Mouse (Mus musculus) cortical plate, adult 2 months (tissue): ENCODE data around the gene Atp6v1g1. TPM values are rescaled to one million over a fixed set of nuclear protein-coding genes. Genes with fewer than 3 reads are reported as not detected.
A peak's percentile ranks its signal among the peaks of the same experiment; 100 is the strongest.

Experiments used
- H3K27ac ChIP-seq: fragments of 200-500 bp; 2 replicates; pipeline ENCODE4 v1.5.1; 2012; ENCODE audit warnings: low read length, control low read depth, inconsistent platforms; ENCODE audit not compliant: insufficient read depth
- H3K4me1 ChIP-seq: fragments of 200-500 bp; 2 replicates; pipeline ENCODE4 v1.6.1; 2011; ENCODE audit warnings: low read length; ENCODE audit not compliant: control insufficient read depth, insufficient read depth
- H3K4me3 ChIP-seq: fragments of 200-500 bp; 2 replicates; pipeline ENCODE4 v1.5.1; 2011; ENCODE audit warnings: mild to moderate bottlenecking, low read length, control low read depth; ENCODE audit not compliant: insufficient read depth
- CTCF ChIP-seq: fragments of 200-500 bp; IDR thresholded peaks from 2 replicates; pipeline ENCODE4 v1.5.1; 2011; ENCODE audit warnings: mild to moderate bottlenecking, control low read depth, low read length; ENCODE audit not compliant: insufficient read depth; ENCODE audit errors: extremely low read depth
- POLR2A ChIP-seq: fragments of 200-500 bp; IDR thresholded peaks from 2 replicates; pipeline ENCODE4 v1.6.1; 2011; ENCODE audit warnings: mild to moderate bottlenecking, low read length, control low read depth; ENCODE audit not compliant: insufficient read depth; ENCODE audit errors: extremely low read depth
- polyA plus RNA-seq: library from polyadenylated mRNA; depleted of rRNA; stranded (reverse); fragments of >200 nt; gene quantifications from 2 replicates; pipeline ENCODE4 v1.2.3, GENCODE M21; 2012

Gene Atp6v1g1
- polyA plus RNA-seq, 1 experiment: 123 TPM

GRCm38 (mm10) chr4:63545231-63545958 lies 823 bp downstream of the Atp6v1g1 start:
- TF ChIP-seq POLR2A: no peak
- TF ChIP-seq CTCF: no peak
- peaks cover 6% of the 10 kb centered on the region for H3K4me1 ChIP-seq
- peak overlapping the region; percentile 93; the same call in 1 of the 2 replicates for H3K27ac ChIP-seq
- H3K4me3 ChIP-seq: peak overlapping the region; percentile 83

- no peak for TF ChIP-seq CTCF
- peaks cover 6% of the 10 kb centered on the region for H3K4me1 ChIP-seq
- H3K27ac ChIP-seq: no peak overlapping the region
- 0 out of 2 replicates have a peak overlapping the region, but pooled peaks have one; percentile 83 for H3K4me3 ChIP-seq
Observed at GRCm38 (mm10) chr4:63546441-63547055, 2.0 kb downstream of the Atp6v1g1 start.

DNA sequence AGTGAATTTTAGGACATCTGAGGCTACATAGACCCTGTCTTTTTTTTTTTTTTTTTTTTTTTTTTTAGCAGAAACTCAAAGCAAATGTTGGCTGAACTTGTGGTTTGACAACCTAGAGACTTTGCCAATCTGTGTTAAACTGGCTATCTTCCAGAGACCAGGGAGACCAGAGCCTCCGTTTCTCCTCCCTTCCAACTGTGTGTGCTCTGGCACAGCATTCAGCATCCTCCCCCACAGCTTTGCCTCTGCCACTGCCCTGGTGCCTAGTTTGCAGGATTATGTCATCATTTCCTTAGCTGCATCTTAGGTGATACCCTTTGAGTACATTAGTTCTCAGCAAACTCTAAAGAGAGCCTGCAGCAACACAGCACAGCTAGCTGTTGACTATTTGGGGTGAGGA lies 3.2 kb downstream of the Atp6v1g1 start:
- Histone ChIP-seq H3K27ac (no peak overlapping the region), H3K4me1 (peaks cover 6% of the 10 kb centered on the region), H3K4me3 (no peak overlapping the region)
- no peak for TF ChIP-seq POLR2A
- no peak for TF ChIP-seq CTCF

GRCm38 (mm10) chr4:63548491-63548890 lies 3.9 kb downstream of the Atp6v1g1 start:
- Histone ChIP-seq H3K27ac (no peak overlapping the region), H3K4me1 (peaks cover 6% of the 10 kb centered on the region), H3K4me3 (no peak overlapping the region)
- no peak for TF ChIP-seq POLR2A
- no peak for TF ChIP-seq CTCF

GRCm38 (mm10) chr4:63550908-63551307 lies 6.3 kb downstream of the Atp6v1g1 start:
- TF ChIP-seq CTCF (no peak), POLR2A (no peak)
- peaks cover 6% of the 10 kb centered on the region for H3K4me1 ChIP-seq
- H3K4me3 ChIP-seq: no peak overlapping the region
- H3K27ac ChIP-seq: no peak overlapping the region

GRCm38 (mm10) chr4:63552865-63553264 lies 8.3 kb downstream of the Atp6v1g1 start:
- Histone ChIP-seq H3K4me1 (peaks cover 7% of the 10 kb centered on the region), H3K4me3 (no peak overlapping the region), H3K27ac (no peak overlapping the region)
- TF ChIP-seq POLR2A (no peak), CTCF (no peak)

- Histone ChIP-seq H3K4me3 (no peak overlapping the region), H3K27ac (no peak overlapping the region), H3K4me1 (peaks cover 5% of the 10 kb centered on the region)
- TF ChIP-seq POLR2A (no peak), CTCF (no peak)
Observed at GRCm38 (mm10) chr4:63553789-63554576, 9.4 kb downstream of the Atp6v1g1 start.

DNA sequence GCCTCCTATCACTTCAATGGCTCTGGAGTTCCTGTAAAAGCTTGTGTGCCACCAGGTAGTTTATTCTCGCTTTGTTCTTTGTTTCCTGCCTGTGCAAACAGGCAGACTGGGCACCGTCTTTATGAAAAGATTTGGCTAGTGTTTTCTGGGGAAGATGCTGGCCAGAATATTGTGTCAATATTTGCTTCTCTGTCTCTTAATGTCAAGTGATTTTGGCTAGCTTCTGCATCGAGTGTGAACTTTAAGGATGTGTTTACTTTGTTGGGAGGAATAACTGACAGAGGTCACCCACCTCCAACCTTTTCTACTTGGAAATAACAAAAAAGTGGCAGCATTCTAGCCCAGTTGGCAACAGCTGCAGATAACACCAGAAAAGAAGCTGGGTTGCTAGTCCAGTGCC lies 10.0 kb downstream of the Atp6v1g1 start:
- no peak overlapping the region for H3K27ac ChIP-seq
- no peak for TF ChIP-seq POLR2A
- TF ChIP-seq CTCF: no peak
- peaks cover 5% of the 10 kb centered on the region for H3K4me1 ChIP-seq
- H3K4me3 ChIP-seq: no peak overlapping the region

GRCm38 (mm10) chr4:63555111-63555510 lies 10.5 kb downstream of the Atp6v1g1 start:
- no peak overlapping the region for H3K27ac ChIP-seq
- H3K4me1 ChIP-seq: peaks cover 5% of the 10 kb centered on the region
- TF ChIP-seq CTCF (no peak), POLR2A (no peak)
- H3K4me3 ChIP-seq: no peak overlapping the region
